Mouse (Mus musculus): ENCODE measurements around the gene Zmiz1.

DNA sequence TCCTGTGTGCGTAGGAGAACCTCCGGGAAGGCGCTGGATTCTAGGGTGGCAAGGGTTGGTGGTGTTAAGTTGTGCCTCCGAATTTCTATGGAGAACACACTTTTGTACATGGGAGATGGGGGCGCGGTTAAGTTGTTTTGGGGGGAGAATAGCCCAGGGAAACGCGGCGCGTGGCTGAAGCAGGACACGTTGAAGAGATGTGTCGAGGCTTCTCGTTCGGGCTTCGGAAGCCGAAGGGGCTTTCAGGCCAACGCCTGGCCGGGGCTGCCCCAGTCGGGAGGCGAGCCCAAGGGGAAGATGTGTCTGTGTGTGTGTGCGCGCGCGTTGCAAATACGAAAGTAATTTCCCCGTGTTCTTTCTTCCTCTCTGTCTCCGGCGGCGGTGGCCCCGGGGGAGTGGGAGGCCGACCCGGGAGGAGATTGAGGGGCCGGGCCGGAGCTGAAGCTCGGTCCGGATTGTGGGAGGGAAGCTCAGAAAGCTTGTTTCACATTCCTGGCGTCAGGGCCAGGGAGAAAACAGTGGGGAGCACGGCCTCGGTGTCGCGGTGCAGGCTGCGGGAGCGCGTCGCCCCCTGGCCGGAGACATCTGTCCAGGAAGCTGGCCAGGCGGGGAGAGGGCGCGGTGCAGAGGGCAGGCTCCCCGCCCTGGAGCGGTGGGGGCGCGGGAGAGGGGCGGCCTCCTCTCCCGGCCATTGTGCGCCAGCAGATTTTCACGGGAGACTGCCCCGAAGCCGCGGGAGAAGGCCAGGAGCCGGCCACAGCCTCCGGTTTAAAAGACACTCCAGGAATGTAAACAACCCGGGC lies 1.2 kb downstream of the Zmiz1 start:
- no peak for TF ChIP-seq CTCF (IDR thresholded peaks at IDR 0.05; ENCODE audit: low read depth, low read length)
- TF ChIP-seq TAL1 (conservative IDR thresholded peaks at IDR 0.05; ENCODE audit: low read depth, low read length), result no peak

Data from G1E (cell line).